Mouse (Mus musculus) hindbrain, embryonic 14.5 days (tissue): ENCODE results near the gene Mob3b. TPM values are rescaled to one million over a fixed set of nuclear protein-coding genes. Genes with fewer than 3 reads are reported as not detected.
A peak's percentile ranks its signal among the peaks of the same experiment; 100 is the strongest.

Source experiments
- ATAC-seq: fragments of 200-750 bp; cut with Nextera tagmentation; 2 replicates; pipeline ENCODE4 v1.8.0; 2017; ENCODE audit warnings: moderate number of reproducible peaks, mild to moderate bottlenecking, moderate TSS enrichment, moderate library complexity; ENCODE audit not compliant: low FRiP score
- DNase-seq: peaks from one replicate; pipeline ENCODE4 v3.0.0-alpha.2; 2015; ENCODE audit warnings: low spot score
- H3K27ac ChIP-seq: fragments of 300-500 bp; sonication (generic); 2 replicates; pipeline ENCODE4 v1.5.1; 2014; ENCODE audit warnings: mild to moderate bottlenecking, moderate library complexity
- H3K27me3 ChIP-seq: fragments of 300-500 bp; sonication (generic); 2 replicates; pipeline ENCODE4 v1.6.1; 2014; ENCODE audit warnings: mild to moderate bottlenecking, low read length, mixed read lengths; ENCODE audit not compliant: control insufficient read depth, insufficient read depth
- H3K36me3 ChIP-seq: fragments of 300-500 bp; sonication (generic); replicated peaks from 2 replicates; pipeline ENCODE4 v1.6.1; 2014; ENCODE audit not compliant: control insufficient read depth, insufficient read depth
- H3K4me1 ChIP-seq: fragments of 300-500 bp; sonication (generic); replicated peaks from 2 replicates; pipeline ENCODE4 v1.6.1; 2014; ENCODE audit warnings: antibody characterized with exemption, low read length, mixed read lengths; ENCODE audit not compliant: control insufficient read depth, insufficient read depth
- H3K4me2 ChIP-seq: fragments of 300-500 bp; sonication (generic); replicated peaks from 2 replicates; pipeline ENCODE4 v1.6.1; 2014; ENCODE audit warnings: mild to moderate bottlenecking, moderate library complexity
- H3K4me3 ChIP-seq: fragments of 300-500 bp; sonication (generic); replicated peaks from 2 replicates; pipeline ENCODE4 v1.5.1; 2014; ENCODE audit warnings: mild to moderate bottlenecking, low read length
- H3K9ac ChIP-seq: fragments of 300-500 bp; sonication (generic); 2 replicates; pipeline ENCODE4 v1.6.1; 2014
- H3K9me3 ChIP-seq: fragments of 300-500 bp; sonication (generic); 2 replicates; pipeline ENCODE4 v1.6.1; 2016; ENCODE audit warnings: low read length; ENCODE audit not compliant: control insufficient read depth
- WGBS: fragments of 180-500 bp; shearing (Covaris S2); extraction: QIAGEN DNeasy Blood & Tissue Kit; methylation state at CpG from one replicate; pipeline ENCODE4 v1.1.7; 2014; 5-methylcytosine and 5-hydroxymethylcytosine counted together
- polyA plus RNA-seq: library from polyadenylated mRNA; unstranded; fragments of >200 nt; fragmentation: Nextera tagmentation; extraction: Ambion mirVana; gene quantifications from 2 replicates; pipeline ENCODE4 v1.2.1, GENCODE M21; 2014

Gene Mob3b
- polyA plus RNA-seq, 1 experiment from 2014 or later, result 4.0 TPM

DNA sequence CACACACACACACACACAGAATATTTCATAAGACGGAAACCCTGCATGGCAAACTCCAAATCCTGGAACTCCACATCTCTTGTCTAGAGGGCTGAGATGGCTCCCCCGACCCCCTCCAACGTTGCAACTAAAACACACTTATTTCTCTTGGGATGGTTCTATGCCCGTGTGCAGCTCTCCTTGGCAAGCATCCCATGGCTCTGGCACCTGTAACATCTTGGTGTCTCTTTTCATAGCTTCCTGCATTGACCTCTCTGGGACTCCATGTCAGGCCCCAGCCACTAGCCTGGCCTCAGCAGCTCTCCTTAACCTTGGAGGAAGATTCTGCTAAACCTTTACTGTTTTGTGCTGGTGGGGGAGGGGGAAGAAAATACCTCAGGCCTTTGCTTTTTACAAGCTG is 21.5 kb downstream of the Mob3b start:
- H3K4me2 ChIP-seq, result no peak overlapping the region
- H3K27me3 ChIP-seq, result no peaks in the 10 kb centered on the region

DNA sequence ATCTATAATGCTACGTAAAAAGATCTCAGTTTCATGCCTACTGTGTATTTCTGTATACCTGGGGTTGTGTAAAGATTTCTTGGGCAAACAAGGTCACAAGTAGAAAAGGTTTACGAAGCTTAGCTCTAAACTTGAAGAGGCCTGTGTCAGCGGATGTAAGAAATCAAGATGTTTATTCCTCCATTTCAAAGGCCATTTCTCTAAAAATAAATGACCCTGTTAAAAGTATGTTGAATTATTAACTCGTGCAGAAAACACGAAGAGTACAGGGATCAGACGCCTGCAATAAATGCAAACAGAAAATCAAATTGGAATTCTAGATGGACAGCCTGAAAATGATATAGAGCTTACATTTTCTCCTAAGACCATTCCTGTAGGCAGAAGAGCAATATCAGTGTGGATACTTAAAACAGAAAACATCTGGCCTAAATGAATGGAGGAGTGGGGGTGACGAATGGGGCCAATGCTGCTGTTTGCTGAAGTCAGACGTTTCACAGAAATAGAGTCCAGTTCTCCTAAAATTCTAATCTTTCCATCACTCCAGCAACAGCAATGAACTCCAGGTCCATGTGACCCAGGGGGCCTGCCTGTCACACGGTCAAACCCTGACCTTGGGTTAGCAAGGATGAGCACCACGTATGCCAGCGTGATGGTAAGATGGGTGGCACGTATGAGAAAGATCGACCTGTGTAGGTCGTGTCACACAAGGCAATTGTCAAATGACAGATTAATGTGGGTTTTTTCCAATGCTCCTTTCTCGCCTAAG is 22.3 kb downstream of the Mob3b start:
- ATAC-seq, result no peak
- Histone ChIP-seq H3K4me2 (no peak overlapping the region), H3K36me3 (no peaks in the 10 kb centered on the region), H3K4me3 (no peak overlapping the region), H3K9me3 (no peaks in the 10 kb centered on the region), H3K4me1 (no peaks in the 10 kb centered on the region), H3K27me3 (no peaks in the 10 kb centered on the region), H3K27ac (no peak overlapping the region), H3K9ac (no peak overlapping the region)
- 83% methylated on average over 15 of the region's 15 CpGs for WGBS
- no peak for DNase-seq

More for the DNA sequence above, 21.5 kb downstream of the Mob3b start:
- Histone ChIP-seq H3K9ac (no peak overlapping the region), H3K9me3 (no peaks in the 10 kb centered on the region), H3K4me1 (no peaks in the 10 kb centered on the region), H3K27ac (no peak overlapping the region), H3K4me3 (no peak overlapping the region), H3K36me3 (no peaks in the 10 kb centered on the region)
- no peak for ATAC-seq
- 75% methylated on average over 4 of the region's 4 CpGs for WGBS
- no peak for DNase-seq

DNA sequence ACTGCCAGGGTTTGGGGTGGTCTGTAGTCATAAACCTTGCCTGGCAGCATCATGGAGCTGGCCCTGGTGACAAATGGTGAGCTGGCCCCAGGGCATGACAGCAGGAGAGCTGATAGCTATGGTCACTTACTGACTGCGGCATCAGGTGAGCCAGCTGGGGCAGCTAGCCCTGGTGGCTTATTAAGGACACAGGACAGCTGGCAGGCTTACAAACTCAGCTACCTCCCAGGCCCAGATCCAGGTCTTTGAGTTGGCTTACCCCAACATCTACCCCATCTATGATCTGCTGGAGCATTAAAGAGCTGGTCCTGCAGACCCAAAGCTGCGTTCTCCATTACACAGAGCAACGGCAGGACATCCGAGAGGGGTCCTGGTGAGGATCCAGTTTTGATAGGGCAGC is 23.9 kb downstream of the Mob3b start:
- Histone ChIP-seq H3K27me3 (no peaks in the 10 kb centered on the region), H3K27ac (no peak overlapping the region), H3K4me1 (no peaks in the 10 kb centered on the region), H3K9ac (no peak overlapping the region), H3K4me2 (no peak overlapping the region), H3K4me3 (no peak overlapping the region), H3K9me3 (no peaks in the 10 kb centered on the region), H3K36me3 (no peaks in the 10 kb centered on the region)
- WGBS, result 89% methylated on average over 4 of the region's 4 CpGs
- no peak for ATAC-seq
- no peak for DNase-seq

DNA sequence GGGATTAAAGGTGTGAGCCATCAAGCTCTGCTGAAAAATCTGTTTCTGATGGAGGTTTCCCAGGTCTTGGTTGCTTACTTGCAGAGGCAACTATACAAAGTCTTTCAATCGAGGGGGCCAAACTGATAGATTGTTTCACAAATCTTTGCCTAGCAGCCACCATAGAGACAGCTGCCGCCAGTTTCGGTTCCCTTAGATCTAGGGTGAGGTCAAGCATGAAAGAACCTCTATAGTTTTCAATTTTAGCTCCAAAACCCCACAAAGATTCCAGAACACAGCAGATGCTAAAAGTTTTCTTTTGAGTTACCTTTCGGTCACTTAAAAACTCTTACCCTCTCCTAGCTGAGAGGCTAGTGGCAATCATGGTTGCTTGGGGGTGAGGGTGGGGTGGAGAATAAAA is 25.7 kb downstream of the Mob3b start:
- Histone ChIP-seq H3K27me3 (no peaks in the 10 kb centered on the region), H3K4me1 (no peaks in the 10 kb centered on the region), H3K9ac (no peak overlapping the region), H3K4me3 (no peak overlapping the region), H3K9me3 (no peaks in the 10 kb centered on the region), H3K27ac (no peak overlapping the region), H3K36me3 (no peaks in the 10 kb centered on the region), H3K4me2 (no peak overlapping the region)
- ATAC-seq, result no peak
- WGBS, result 67% methylated on average over 4 of the region's 4 CpGs
- DNase-seq, result no peak

DNA sequence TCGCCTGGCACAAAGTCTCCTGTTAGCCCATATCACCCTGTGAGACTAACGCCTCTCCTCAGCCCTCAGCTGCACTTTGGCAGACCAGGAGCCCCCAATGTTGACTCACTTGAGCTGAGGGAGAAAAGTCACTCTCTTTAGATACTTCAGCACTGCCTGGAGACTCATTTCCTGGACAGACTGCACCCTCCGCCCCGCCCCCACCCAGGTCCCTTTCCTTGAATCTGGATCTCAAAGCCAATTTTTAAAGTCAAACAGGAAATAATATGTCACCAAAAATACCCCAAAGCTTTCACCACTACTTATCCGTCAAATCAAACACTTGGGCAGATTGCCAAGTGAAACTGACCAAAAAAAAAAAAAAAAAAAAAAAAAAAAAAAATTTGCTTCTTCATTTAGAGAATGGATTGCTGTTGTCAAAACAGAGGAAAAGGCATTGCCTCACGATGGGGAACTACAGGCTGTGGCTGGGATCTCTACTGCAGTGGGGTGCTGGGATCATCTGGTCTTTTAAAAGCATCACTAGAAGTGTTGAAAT is 26.8 kb downstream of the Mob3b start:
- Histone ChIP-seq H3K4me2 (no peak overlapping the region), H3K27ac (no peak overlapping the region), H3K9ac (no peak overlapping the region), H3K36me3 (no peaks in the 10 kb centered on the region), H3K4me1 (peaks cover 1% of the 10 kb centered on the region; the same call in 1 of the 2 replicates), H3K4me3 (no peak overlapping the region), H3K27me3 (no peaks in the 10 kb centered on the region), H3K9me3 (no peaks in the 10 kb centered on the region)
- ATAC-seq, result no peak
- DNase-seq, result no peak
- 78% methylated on average over 6 of the region's 6 CpGs for WGBS

DNA sequence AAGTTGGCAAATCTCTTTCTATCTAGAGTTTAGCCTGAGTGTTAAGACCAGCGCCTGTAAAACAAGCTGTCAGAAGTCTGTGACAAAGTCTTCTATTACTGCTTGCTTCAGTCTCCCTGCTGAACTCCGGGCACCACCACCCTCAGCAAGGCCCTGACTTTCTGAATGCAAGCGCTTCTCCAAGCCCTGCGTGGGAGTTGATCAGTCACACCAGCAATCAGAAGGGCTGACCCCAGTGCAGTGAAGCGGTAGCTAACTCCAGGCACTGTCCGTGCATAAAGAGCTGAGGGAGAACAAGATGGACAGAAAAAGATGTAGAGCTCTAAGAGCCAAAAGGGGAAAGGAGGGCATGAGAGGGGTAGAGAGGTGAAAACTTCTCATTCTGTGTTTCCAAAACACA is 29.5 kb downstream of the Mob3b start:
- Histone ChIP-seq H3K9me3 (no peaks in the 10 kb centered on the region), H3K9ac (no peak overlapping the region), H3K4me1 (peaks cover 6% of the 10 kb centered on the region; the same call in 1 of the 2 replicates), H3K36me3 (no peaks in the 10 kb centered on the region), H3K4me3 (no peak overlapping the region), H3K4me2 (no peak overlapping the region), H3K27ac (no peak overlapping the region), H3K27me3 (no peaks in the 10 kb centered on the region)
- ATAC-seq, result no peak
- WGBS, result 34% methylated on average over 6 of the region's 6 CpGs
- DNase-seq, result no peak

DNA sequence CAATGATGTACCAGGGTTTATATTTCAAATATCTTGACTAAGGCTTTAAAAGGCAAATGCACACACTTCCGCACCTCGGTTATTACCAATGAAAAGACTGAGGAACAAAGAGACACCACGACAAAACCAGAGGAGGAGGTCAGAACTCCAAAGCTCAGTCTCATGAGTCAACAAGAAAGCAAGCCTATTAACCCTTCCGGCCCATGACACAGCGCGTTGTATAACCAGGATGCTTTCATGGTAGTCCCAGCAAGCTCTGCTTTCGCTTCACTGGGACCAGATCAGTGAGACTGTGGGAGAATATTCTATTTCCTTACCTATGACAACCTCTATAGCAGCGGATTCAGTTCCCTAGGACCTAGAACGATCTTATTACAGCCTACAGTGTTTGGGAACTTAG is 30.5 kb downstream of the Mob3b start:
- no peak for ATAC-seq
- H3K9me3 ChIP-seq, result no peaks in the 10 kb centered on the region
- H3K36me3 ChIP-seq, result no peaks in the 10 kb centered on the region
- no peak overlapping the region for H3K4me3 ChIP-seq
- WGBS, result 39% methylated on average over 9 of the region's 9 CpGs
- H3K4me2 ChIP-seq, result no peak overlapping the region
- H3K27ac ChIP-seq, result no peak overlapping the region
- peaks cover 6% of the 10 kb centered on the region; the same call in 1 of the 2 replicates for H3K4me1 ChIP-seq
- no peak overlapping the region for H3K9ac ChIP-seq
- DNase-seq, result no peak
- no peaks in the 10 kb centered on the region for H3K27me3 ChIP-seq

DNA sequence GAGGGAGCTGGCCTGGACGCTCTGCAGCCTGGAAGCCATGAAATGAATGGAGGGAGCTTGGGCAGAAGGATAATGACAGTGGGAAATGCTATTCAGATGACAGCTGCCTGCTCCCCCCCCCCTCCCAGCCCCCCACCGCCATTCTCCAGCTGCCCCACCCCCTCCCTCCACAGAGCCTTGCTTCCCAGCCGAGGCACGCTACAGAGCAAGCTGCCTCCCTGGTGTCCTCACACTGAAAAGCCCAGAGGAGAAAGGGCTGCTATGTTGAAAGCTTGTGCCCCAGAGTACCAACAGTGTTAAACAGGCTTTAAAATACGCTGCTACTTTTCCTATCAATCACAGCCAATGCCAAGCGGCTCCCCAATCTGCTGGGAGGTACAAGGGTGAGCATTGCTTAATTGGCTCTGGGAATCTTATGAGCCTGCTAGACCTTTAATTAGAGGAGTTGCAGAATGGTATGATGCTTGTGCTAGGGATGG is 31.9 kb downstream of the Mob3b start:
- no peak overlapping the region for H3K4me3 ChIP-seq
- no peak overlapping the region for H3K9ac ChIP-seq
- ATAC-seq, result peak; percentile 79
- peaks cover 6% of the 10 kb centered on the region; the same call in 1 of the 2 replicates for H3K4me1 ChIP-seq
- no peaks in the 10 kb centered on the region for H3K36me3 ChIP-seq
- H3K27me3 ChIP-seq, result no peaks in the 10 kb centered on the region
- 0 out of 2 replicates have a peak overlapping the region, but pooled peaks have one; percentile 9 for H3K27ac ChIP-seq
- 1% methylated on average over 6 of the region's 6 CpGs for WGBS
- no peaks in the 10 kb centered on the region for H3K9me3 ChIP-seq
- DNase-seq, result no peak
- peak overlapping the region; percentile 19 for H3K4me2 ChIP-seq

DNA sequence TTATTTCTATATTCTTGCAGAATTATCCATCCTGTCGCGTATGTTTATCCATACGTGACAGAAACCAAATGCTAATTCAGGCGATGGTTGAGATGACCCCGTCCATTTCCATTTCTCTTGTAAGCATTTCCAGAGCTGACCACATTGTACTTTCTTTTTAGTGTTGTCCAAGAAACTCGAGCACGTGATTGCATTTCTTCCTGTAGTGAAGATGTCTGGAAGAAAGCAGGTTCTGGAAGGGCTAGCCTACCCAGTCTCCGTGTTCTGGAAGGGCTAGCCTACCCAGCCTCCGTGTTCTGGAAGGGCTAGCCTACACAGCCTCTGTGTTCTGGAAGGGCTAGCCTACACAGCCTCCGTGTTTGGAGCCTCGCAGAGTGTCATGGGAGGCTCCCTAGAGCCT is 33.3 kb downstream of the Mob3b start:
- Histone ChIP-seq H3K27me3 (no peaks in the 10 kb centered on the region), H3K4me3 (no peak overlapping the region), H3K9ac (no peak overlapping the region), H3K4me1 (peaks cover 6% of the 10 kb centered on the region; the same call in 1 of the 2 replicates), H3K4me2 (no peak overlapping the region), H3K9me3 (no peaks in the 10 kb centered on the region), H3K36me3 (no peaks in the 10 kb centered on the region), H3K27ac (no peak overlapping the region)
- ATAC-seq, result no peak
- 71% methylated on average over 11 of the region's 11 CpGs for WGBS
- no peak for DNase-seq
